Mouse (Mus musculus) 416B (cell line): Measurements from ENCODE around the gene Hsd11b2.
A peak's percentile ranks its signal among the peaks of the same experiment; 100 is the strongest.

ENCODE experiments used
- DNase-seq: peaks from one replicate; pipeline ENCODE4 v3.0.0; 2011; ENCODE audit warnings: low read depth

Hsd11b2 gene

GRCm38 (mm10) chr8:105484392-105484791 lies 34.2 kb upstream of the Hsd11b2 start:
- peak; percentile 67 for DNase-seq

- no peak for DNase-seq
Observed at GRCm38 (mm10) chr8:105488082-105488481, 30.5 kb upstream of the Hsd11b2 start.

- no peak for DNase-seq
Observed at GRCm38 (mm10) chr8:105489281-105489680, 29.3 kb upstream of the Hsd11b2 start.

DNA sequence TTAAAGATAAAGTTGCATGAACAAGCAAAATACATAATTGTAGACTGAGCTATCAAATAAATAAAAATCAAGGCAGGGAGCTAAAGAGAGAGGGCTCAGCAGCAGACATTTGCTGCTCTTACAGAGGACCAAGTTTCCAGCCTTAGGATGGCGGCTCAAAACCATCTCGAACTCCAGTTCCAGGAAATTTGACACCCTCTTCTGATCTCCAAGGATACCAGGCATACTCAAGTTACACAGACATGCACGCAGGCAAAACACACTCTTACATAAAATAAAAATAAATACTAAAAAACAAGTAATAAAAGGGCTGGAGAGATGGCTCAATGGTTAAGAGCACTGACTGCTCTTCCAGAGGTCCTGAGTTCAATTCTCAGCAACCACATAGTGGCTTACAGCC lies 25.1 kb upstream of the Hsd11b2 start:
- DNase-seq = no peak

- DNase-seq = no peak
Observed at GRCm38 (mm10) chr8:105494566-105494965, 24.0 kb upstream of the Hsd11b2 start.

DNA sequence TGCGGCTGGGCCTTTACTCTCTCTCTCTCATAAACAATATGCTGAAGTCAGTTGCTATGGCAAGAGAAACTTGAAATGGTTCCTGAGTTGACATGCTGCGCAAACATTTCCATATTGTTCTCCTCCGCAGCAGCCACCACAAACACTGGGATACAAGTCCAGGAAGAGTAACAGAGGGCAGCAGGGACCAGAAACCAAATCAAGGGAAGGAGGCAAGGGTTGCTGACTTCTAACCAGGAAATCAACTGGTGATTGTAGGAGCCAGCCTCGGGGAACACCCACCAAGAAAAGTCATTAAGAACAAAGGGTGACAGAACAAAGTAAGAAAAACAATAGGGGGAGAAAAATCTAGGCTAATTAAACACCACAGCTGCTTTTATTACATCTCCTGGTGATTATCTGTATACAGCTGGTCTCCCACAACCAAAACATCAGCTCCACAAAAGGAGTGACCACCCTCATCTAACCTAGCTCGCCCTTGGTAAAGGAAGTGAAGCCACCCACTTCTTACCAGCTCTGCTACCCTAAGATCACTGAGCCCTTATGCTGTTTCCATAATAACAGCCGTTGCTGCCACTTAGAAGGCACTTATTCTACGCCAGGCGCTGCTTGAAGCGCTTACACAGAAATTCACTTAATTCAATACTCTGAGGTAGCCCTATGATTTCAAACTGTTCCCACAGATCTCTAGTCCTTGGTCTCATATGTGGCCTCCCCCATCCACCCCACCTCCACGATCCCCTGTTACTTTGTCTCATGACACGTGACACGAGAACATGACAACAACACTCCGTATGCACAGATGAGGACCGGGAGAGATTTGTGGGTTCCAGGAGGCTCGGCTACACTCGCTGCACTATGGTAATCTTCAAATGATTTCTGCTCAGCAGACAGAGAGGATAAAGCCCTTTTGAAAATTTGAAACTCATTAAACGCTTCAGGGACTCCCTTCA lies 22.9 kb upstream of the Hsd11b2 start:
- DNase-seq = no peak

DNA sequence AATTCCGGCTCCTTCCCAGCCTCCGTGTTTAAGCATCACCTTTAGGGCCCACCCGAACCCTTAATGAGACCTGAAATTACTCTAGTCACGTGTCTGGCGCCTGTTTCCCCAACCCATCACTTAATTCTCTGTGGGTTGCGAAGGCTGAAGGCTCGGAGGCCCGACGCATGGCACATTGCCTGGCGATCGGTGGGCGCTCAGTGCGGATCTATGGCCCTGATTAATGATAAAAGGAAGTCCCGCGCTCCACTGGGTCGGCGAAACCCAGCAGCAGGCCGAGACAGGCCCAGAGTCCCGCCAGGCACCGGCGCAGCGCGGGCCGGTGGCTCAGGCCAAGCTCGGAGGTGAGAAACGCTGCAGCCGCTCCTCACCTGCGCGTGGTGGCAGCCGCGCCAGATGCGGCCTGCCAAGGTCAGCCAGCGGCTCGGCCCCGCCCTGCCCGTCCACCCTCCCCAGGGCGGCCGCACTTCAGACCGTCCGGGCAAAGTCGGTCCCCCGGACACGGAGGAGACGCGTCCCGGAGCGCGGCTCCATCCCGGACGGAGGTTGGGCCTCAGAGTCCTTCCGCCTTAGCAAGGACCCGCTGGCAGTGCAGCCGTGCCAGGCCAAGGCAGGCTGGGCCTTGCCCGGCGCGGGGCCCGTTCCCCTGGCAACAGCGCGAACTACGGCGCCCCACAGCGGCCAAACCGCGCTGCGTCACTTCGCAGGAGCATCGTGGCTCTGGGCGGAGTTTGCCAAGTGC lies 21.9 kb upstream of the Hsd11b2 start, which contains the start of gene Zdhhc1:
Gene Zdhhc1 (minus strand): TSS at position 464 of the 742 bp plus-strand sequence.
- peak; percentile 82 for DNase-seq

DNA sequence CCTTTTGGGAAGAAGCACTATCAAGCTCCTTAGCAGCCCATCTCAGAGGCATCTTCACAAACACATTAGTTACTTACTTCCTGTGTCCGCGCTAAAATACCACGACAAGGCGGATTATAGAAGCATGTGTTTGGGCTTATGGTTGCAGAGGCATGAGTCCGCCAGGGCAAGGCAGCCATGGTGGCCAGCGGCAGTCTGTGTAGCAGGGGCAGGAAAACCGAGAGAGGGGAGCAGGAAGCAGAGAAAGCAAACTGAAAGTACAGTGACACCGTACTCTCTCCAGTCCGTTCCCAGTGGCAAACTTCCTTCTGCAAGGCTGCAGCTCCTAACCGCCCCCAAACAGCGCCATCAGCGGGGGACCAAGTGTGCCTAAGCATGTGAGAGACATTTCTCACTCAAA lies 18.8 kb upstream of the Hsd11b2 start:
- peak; percentile 41 for DNase-seq

DNA sequence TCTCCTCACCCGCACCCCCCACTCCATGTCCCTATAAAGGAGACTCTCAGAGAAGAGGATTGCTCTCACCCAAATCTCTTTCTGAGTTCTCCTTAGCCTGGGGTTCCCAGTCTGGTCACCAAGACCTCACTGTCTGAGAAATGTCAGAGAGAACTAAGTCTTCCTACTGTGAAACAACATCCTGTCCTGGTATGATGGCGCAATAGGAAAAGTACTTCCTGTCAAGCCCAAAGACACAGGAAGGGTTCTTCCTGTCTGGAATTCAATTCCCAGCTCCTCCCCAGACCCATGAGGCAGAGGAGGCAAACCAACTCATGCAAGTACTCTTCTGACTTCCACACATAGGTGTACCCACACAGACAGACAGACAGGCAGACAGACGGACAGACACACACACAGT lies 13.9 kb upstream of the Hsd11b2 start:
- peak; percentile 28 for DNase-seq

DNA sequence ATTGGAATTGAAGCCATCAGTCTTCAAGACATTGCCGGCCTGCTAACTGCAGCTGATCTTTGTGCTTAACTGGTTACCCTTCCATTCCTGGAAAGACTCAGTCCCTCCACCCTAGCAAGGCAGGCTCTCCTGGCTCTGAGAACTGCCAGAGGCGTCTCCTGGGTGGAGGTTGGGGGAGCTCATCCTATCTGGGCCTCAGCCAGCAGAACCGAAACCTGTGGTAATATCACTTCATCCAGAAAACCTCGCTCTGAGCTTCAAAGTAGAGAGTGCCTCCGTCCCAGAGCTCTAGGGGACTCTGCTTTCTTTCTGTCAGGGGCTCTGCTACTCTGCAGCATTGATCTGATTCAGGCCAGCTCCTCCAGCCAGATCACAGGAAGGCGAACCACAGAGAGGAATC lies 11.6 kb upstream of the Hsd11b2 start:
- DNase-seq = no peak

DNA sequence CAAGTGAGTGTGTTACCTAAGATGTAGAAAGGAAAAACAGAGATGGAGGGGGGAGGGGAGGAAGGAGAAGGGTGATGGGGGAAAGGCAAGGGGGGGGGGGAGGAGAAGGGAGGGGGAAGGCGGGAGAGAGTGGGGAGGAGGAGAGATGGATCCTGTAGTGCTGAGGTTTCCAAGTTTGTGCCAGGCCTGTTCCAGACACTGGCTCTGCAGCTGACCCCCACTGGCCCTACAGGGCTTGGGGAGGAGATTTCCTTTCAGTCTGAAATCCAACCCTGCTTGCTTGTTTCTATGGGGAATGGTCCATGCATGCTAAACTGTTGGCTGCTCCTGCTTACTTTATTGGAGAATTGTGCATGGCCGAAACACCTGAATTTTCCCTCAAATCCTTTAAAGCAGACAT lies 9.8 kb upstream of the Hsd11b2 start:
- no peak for DNase-seq

- peak; percentile 17 for DNase-seq
Observed at GRCm38 (mm10) chr8:105509997-105510735, 8.4 kb upstream of the Hsd11b2 start.

DNA sequence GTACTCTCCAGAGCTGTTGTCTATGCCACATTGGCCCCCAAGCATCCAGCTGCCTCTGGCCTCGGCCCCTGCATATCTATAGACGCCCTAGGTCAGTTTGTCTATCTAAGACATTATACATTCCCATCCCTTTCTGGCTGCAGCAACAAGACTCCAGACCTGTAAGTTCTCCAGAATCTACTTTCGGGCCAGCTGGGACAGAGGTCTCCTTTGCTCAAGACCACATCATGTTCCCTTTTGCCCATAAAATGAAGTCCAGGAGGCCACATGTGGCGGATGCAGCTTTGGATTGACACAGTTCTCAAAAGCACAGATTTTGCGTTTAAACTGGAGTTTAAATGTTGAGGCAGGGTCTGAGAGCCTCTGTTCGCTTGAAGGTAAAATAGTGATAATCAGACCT lies 4.4 kb upstream of the Hsd11b2 start:
- DNase-seq = no peak

DNA sequence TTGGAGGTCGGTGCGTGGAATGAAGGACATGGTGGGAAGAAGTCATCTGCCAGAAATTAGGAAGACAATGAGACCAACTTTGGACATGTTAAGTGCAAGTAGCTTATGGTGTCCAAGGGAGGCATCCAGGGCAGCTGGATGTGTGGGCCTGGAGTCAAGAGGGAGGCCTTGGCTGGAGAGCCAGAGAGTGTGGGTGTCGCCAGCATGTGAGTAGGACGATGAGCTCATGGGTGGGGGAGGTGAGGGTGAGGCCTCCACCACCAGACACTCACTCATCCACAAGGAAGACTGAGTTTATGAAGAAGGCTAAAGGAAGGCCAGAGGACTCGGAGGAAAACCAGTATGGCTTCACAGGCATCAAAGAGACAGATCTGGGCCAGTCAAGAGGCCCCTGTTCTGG lies 3.9 kb upstream of the Hsd11b2 start:
- no peak for DNase-seq

DNA sequence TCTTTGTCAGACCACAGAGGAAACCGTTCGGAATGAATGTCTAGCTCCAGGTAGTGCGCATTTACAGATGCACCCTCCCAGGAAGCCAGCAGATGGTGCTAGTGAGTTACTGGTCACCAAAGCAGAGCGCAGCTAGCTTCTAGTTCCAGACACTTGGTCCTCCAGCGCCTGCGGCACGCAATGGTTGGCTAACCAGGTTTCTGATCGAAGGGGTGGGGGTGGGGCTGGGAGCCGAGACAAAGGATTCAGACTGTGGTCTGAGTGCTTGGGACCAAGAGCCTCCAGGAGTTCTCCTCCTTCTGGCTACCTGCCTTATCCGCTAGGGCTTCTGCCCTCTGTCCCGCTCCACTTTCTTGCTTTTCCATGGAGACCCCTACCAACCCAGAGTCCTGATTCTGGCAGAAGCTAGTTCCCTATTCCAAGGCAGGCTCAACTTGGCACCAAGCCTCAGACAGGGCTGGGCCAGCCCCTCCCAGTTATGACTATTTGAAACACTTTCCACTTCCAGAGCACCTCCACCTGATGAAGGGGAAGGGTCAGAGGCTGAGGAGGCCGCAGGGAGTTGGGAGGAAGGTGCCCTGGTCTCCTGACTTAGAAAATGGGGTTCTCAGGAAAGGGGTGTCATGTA lies 2.4 kb upstream of the Hsd11b2 start:
- peak; percentile 79 for DNase-seq

DNA sequence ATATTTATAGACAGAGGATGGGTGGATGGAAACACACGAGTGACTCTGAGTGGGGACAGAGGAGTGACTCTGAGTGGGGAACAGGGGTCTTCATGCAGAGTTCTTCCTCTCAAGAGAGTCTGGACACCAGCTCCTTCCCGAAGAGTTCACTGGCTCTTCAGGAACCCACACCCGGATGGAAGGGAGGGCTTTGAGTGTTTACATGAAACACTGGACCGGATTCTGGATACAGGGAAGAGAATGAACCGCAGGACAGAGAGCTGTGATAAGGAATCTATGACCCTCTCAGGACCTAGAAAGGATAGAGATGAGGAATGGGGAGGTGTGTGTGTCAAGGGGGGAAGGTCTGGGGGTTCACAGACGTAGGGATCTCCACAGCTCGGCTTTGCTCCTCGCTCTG lies 1.2 kb upstream of the Hsd11b2 start:
- no peak for DNase-seq

- no peak for DNase-seq
Observed at GRCm38 (mm10) chr8:105519591-105519990, 1.0 kb downstream of the Hsd11b2 start.

GRCm38 (mm10) chr8:105520521-105520920 lies 2.0 kb downstream of the Hsd11b2 start:
- no peak for DNase-seq

GRCm38 (mm10) chr8:105521061-105521460 lies 2.5 kb downstream of the Hsd11b2 start:
- DNase-seq = no peak

GRCm38 (mm10) chr8:105521995-105522769 lies 3.6 kb downstream of the Hsd11b2 start:
- DNase-seq = no peak

DNA sequence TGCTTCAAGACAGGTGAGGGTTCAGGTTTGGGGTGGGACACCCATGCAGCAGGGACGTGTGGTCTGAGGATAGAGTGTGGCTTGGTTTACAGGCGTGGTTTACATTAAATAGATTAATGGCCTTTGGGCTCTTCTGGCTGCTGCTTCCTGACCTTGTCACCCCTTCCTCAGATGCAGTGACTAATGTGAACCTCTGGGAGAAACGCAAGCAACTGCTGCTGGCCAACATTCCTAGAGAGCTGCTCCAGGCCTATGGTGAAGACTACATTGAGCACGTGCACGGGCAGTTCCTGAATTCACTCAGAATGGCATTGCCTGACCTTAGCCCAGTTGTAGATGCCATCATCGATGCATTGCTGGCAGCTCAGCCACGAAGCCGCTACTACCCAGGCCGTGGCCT lies 4.3 kb downstream of the Hsd11b2 start:
- DNase-seq = no peak
